Comparison of ENCODE assay signal across 8 mouse cellular contexts in the genomic region with DNA sequence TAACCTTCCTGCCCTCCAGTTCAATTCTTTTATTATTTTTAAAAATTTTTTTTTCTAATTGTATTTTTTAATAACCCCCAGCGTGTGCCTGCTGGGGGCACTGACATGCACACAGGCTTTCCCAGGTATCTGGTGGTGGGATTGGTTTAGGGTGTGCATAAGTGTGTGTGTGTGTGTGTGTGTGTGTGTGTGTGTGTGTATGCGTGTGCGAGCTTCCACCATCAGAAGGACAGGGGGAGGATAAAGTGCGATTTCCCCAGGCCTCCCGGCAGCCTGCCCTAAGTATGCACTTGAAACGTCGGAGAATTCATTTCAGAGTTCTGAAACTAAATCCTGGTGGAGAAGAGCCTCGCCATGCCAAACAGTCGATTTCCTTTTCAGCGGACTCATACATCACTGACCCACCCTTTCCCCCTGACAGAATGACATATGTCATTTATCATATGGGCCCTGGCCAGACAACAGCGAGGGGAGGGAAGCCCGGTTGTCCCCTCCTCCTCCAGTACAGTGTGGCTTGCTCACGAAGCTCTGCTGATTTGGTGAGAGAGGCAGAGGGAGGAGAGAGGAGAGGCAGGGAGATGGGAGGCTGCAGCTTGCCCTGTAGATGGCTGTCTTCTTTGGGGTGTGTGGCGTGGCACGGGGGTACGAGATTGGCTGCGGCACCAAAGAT. TPM values are rescaled to one million over a fixed set of nuclear protein-coding genes. Genes with fewer than 3 reads are reported as not detected.
A peak's percentile ranks its signal among the peaks of the same experiment; 100 is the strongest.
DNase-seq lines count a peak whose midpoint lies in the region; ATAC-seq and TF ChIP-seq lines count a peak whose summit lies in the region.

No protein-coding gene starts in this region.

- 26% methylated on average over 17 of the region's 17 CpGs for WGBS in forebrain, postnatal 0 days
- 6% methylated on average over 17 of the region's 17 CpGs for whole genome bisulfite sequencing in lung, embryonic 14.5 days
- WGBS in stomach, embryonic 14.5 days, result 4% methylated on average over 17 of the region's 17 CpGs

- ATAC-seq in forebrain, postnatal 0 days, result peak; percentile 66
- ATAC-seq in lung, embryonic 14.5 days (ENCODE audit: insufficient read depth), result peak; percentile 80
- peak; percentile 82; the same call in 1 of the 2 replicates for ATAC-seq in stomach, embryonic 14.5 days (ENCODE audit: insufficient number of reproducible peaks, insufficient read depth, low FRiP score, low read depth)
- ATAC-seq in megakaryocyte progenitor cell, adult 5-6 weeks (replicated peaks; ENCODE audit: poor library complexity), result no peak

- H3K9me3 ChIP-seq in forebrain, postnatal 0 days (ENCODE audit: low read length), result no peaks in the 10 kb centered on the region
- H3K9me3 ChIP-seq in lung, embryonic 14.5 days (ENCODE audit: low read depth, low read length), result no peaks in the 10 kb centered on the region
- H3K9me3 ChIP-seq in stomach, embryonic 14.5 days (ENCODE audit: control insufficient read depth, low read depth, low read length), result no peaks in the 10 kb centered on the region

- H3K27ac ChIP-seq in layer of hippocampus, adult 2 months, result peak overlapping the region; percentile 36
- peak overlapping the region; percentile 24 for H3K27ac ChIP-seq in forebrain, postnatal 0 days (ENCODE audit: low read depth, low read length)
- H3K27ac ChIP-seq in lung, embryonic 14.5 days (ENCODE audit: low read depth), result peak overlapping the region; percentile 81
- H3K27ac ChIP-seq in stomach, embryonic 14.5 days (ENCODE audit: low read length), result peak overlapping the region; percentile 83

- peak overlapping the region; percentile 46 for H3K4me2 ChIP-seq in forebrain, postnatal 0 days (ENCODE audit: low read depth)
- peak overlapping the region; percentile 58 for H3K4me2 ChIP-seq in lung, embryonic 14.5 days
- peak overlapping the region; percentile 33 for H3K4me2 ChIP-seq in stomach, embryonic 14.5 days (replicated peaks; ENCODE audit: low read depth, low read length)

- H3K4me1 ChIP-seq in forebrain, postnatal 0 days (ENCODE audit: insufficient read depth), result peaks cover 4% of the 10 kb centered on the region; the same call in 1 of the 2 replicates
- H3K4me1 ChIP-seq in lung, embryonic 14.5 days (ENCODE audit: insufficient read depth), result peaks cover 24% of the 10 kb centered on the region
- peaks cover 41% of the 10 kb centered on the region for H3K4me1 ChIP-seq in stomach, embryonic 14.5 days (ENCODE audit: control insufficient read depth, insufficient read depth, low read length)

- no peaks in the 10 kb centered on the region for H3K36me3 ChIP-seq in forebrain, postnatal 0 days (ENCODE audit: insufficient read depth)
- 0 out of 2 replicates have a peak, but pooled peaks cover 3% of the 10 kb centered on the region for H3K36me3 ChIP-seq in lung, embryonic 14.5 days (ENCODE audit: insufficient read depth)
- no peaks in the 10 kb centered on the region for H3K36me3 ChIP-seq in stomach, embryonic 14.5 days (ENCODE audit: control insufficient read depth, insufficient read depth, low read length)

- H3K27me3 ChIP-seq in forebrain, postnatal 0 days (ENCODE audit: insufficient read depth, low read length), result no peaks in the 10 kb centered on the region
- no peaks in the 10 kb centered on the region for H3K27me3 ChIP-seq in lung, embryonic 14.5 days (ENCODE audit: insufficient read depth, low read length)
- H3K27me3 ChIP-seq in stomach, embryonic 14.5 days (ENCODE audit: control insufficient read depth, insufficient read depth, low read length), result no peaks in the 10 kb centered on the region

- DNase-seq in layer of hippocampus, adult 2 months (ENCODE audit: low spot score in 2 of 2), result peak in 1 of 2 experiments; percentile 32
- no peak for DNase-seq in layer of hippocampus, adult 9-11 months
- DNase-seq in forebrain, postnatal 0 days, result no peak
- peak; percentile 79 for DNase-seq in lung, embryonic 14.5 days
- DNase-seq in layer of hippocampus, postnatal 14 days (ENCODE audit: low spot score in 2 of 2), result no peak
- DNase-seq in thymus, adult 18-20 months, result no peak

- H3K9ac ChIP-seq in forebrain, postnatal 0 days, result peak overlapping the region; percentile 31
- H3K9ac ChIP-seq in lung, embryonic 14.5 days, result 0 out of 2 replicates have a peak overlapping the region, but pooled peaks have one; percentile 16
- H3K9ac ChIP-seq in stomach, embryonic 14.5 days (replicated peaks; ENCODE audit: low read depth, low read length), result no peak overlapping the region

- peak overlapping the region; percentile 26 for H3K4me3 ChIP-seq in layer of hippocampus, adult 2 months
- peak overlapping the region; percentile 19 for H3K4me3 ChIP-seq in forebrain, postnatal 0 days (ENCODE audit: low read depth, low read length)
- peak overlapping the region; percentile 25 for H3K4me3 ChIP-seq in lung, embryonic 14.5 days (ENCODE audit: low read depth, low read length)
- H3K4me3 ChIP-seq in stomach, embryonic 14.5 days (ENCODE audit: low read depth, low read length), result peak overlapping the region; percentile 1

- no peak for TF ChIP-seq CTCF in layer of hippocampus, adult 2 months (conservative IDR thresholded peaks at IDR 0.05)
- no peak for TF ChIP-seq CTCF in forebrain, postnatal 0 days (IDR thresholded peaks at IDR 0.05; ENCODE audit: low read depth)
- no peak for TF ChIP-seq CTCF in lung, embryonic 14.5 days (IDR thresholded peaks at IDR 0.05; ENCODE audit: low read depth)

RNA-seq across cellular contexts. Expression of gene Tshz3, which starts 9.9 kb away (rescaled TPM):
- total RNA-seq in layer of hippocampus, adult 2 months (2021), result 10 to 100 TPM; 13.2 to 13.4 TPM
- total RNA-seq in forebrain, postnatal 0 days (2014; rRNA removed), result 32.2 and 37.8 TPM in 2 replicates
- polyA plus RNA-seq in forebrain, postnatal 0 days (2015; fragmentation: Nextera tagmentation; extraction: Ambion mirVana), result 15.6 and 18.0 TPM in 2 replicates
- 21.1 and 23.3 TPM in 2 replicates for polyA plus RNA-seq in lung, embryonic 14.5 days (2014; fragmentation: Nextera tagmentation; extraction: Ambion mirVana)
- 21.6 and 23.3 TPM in 2 replicates for polyA plus RNA-seq in stomach, embryonic 14.5 days (2014; fragmentation: Nextera tagmentation; extraction: Ambion mirVana)
- 10 to 100 TPM in 1 of 2 experiments, 1 to 10 TPM in 1; 6.5 to 11.8 TPM for total RNA-seq in layer of hippocampus, postnatal 14 days (2021)
- total RNA-seq in megakaryocyte progenitor cell, adult 5-6 weeks (2015), result 0.02 and 0.24 TPM in 2 replicates
- 0.27 TPM in 1 of 2 replicates, not detected in the other for total RNA-seq in megakaryocyte progenitor cell, adult 5-6 weeks (2017)

Comparison
In these comparisons a context has a peak if more than half of its experiments do, and no peak if none do; other contexts are left out.
1. H3K27ac ChIP-seq: peak in every context shown above with its lines; median percentile 83 in stomach, embryonic 14.5 days; 81 in lung, embryonic 14.5 days; 36 in layer of hippocampus, adult 2 months; 24 in forebrain, postnatal 0 days.
2. RNA of gene Tshz3, which starts 9.9 kb away (total RNA-seq): 32.2 to 37.8 TPM in forebrain, postnatal 0 days, 13.2 to 13.4 TPM in layer of hippocampus, adult 2 months and 6.5 to 11.8 TPM in layer of hippocampus, postnatal 14 days; 0.02 to 0.27 TPM in megakaryocyte progenitor cell, adult 5-6 weeks; every median in the first group is over 4 times any median in the second.
3. Peak in every context shown above with its lines, with median percentiles within 50 percentile points of each other: H3K4me3 ChIP-seq and H3K4me2 ChIP-seq.